ENCODE assay signal across 9 mouse cellular contexts in the genomic region with DNA sequence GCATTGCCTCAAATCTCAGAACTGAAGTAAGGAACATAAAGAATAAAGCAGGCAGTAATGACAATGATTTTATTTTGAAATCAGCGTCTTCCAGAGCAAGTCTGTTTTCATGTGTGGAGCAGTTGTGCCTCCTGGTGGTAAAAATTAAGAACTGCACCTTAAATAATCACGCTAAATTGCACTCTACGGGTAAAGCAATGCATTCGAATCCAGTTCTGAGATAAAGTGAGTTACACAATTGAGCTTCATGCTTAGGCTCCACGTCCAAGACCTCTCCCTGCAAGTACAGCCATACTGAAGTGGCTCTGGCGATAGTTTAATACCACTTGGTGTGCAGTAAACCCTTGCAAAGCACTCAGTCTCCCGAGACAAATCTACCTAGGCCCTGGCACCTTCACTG.
DNase-seq lines count a peak whose midpoint lies in the region; ATAC-seq lines count a peak whose summit lies in the region.
"Had no signal": no experiment of that assay in that cellular context is flagged by ENCODE, and none has a peak within 500 bp of the region (broad histone marks: within the 10 kb centered on the region; RNA-seq: fewer than 3 reads in every experiment).

No protein-coding gene starts in this region.

- peaks cover 11% of the 10 kb centered on the region for H3K27me3 ChIP-seq in forebrain, embryonic 16.5 days (replicated peaks; ENCODE audit: control insufficient read depth, insufficient read depth, low read length)
- H3K27me3 ChIP-seq in forebrain, embryonic 11.5 days (ENCODE audit: control insufficient read depth, insufficient read depth, low read length), result no peaks in the 10 kb centered on the region
- H3K27me3 ChIP-seq in midbrain, embryonic 14.5 days (ENCODE audit: control insufficient read depth, insufficient read depth, low read length), result no peaks in the 10 kb centered on the region
- no peaks in the 10 kb centered on the region for H3K27me3 ChIP-seq in midbrain, embryonic 15.5 days (replicated peaks)
- H3K27me3 ChIP-seq in hindbrain, embryonic 10.5 days (ENCODE audit: insufficient read depth, poor library complexity, severe bottlenecking), result 0 out of 2 replicates have a peak, but pooled peaks cover 4% of the 10 kb centered on the region

- H3K4me2 ChIP-seq in forebrain, embryonic 16.5 days (ENCODE audit: low read length), result no peak overlapping the region
- no peak overlapping the region for H3K4me2 ChIP-seq in forebrain, embryonic 11.5 days (ENCODE audit: low read depth, low read length, severe bottlenecking)
- no peak overlapping the region for H3K4me2 ChIP-seq in midbrain, embryonic 14.5 days (ENCODE audit: low read length)
- no peak overlapping the region for H3K4me2 ChIP-seq in midbrain, embryonic 15.5 days
- H3K4me2 ChIP-seq: neural tube, embryonic 12.5 days had no signal

- H3K9ac ChIP-seq in forebrain, embryonic 16.5 days (replicated peaks; ENCODE audit: low read depth, low read length), result no peak overlapping the region
- H3K9ac ChIP-seq in forebrain, embryonic 11.5 days (ENCODE audit: low read length), result no peak overlapping the region
- H3K9ac ChIP-seq in midbrain, embryonic 14.5 days (replicated peaks; ENCODE audit: low read length), result no peak overlapping the region
- no peak overlapping the region for H3K9ac ChIP-seq in midbrain, embryonic 15.5 days
- H3K9ac ChIP-seq: neural tube, embryonic 12.5 days had no signal

- WGBS in forebrain, embryonic 16.5 days, result 20% methylated on average over 7 of the region's 7 CpGs
- WGBS in forebrain, embryonic 11.5 days, result 27% methylated on average over 7 of the region's 7 CpGs
- WGBS in midbrain, embryonic 14.5 days, result 26% methylated on average over 7 of the region's 7 CpGs
- 26% methylated on average over 7 of the region's 7 CpGs for WGBS in midbrain, embryonic 15.5 days
- WGBS in hindbrain, embryonic 10.5 days, result 30% methylated on average over 7 of the region's 7 CpGs

- DNase-seq in forebrain, embryonic 11.5 days (ENCODE audit: low spot score), result no peak
- peak; percentile 86 for DNase-seq in midbrain, embryonic 14.5 days
- DNase-seq in adipocyte (ENCODE audit: low spot score), result peak; percentile 64
- DNase-seq in lung, postnatal 14 days, result peak; percentile 40
- no peak for DNase-seq in hindbrain, embryonic 10.5 days (ENCODE audit: low spot score)

- H3K4me3 ChIP-seq in forebrain, embryonic 16.5 days (replicated peaks; ENCODE audit: low read length), result no peak overlapping the region
- H3K4me3 ChIP-seq in forebrain, embryonic 11.5 days (ENCODE audit: low read depth, low read length), result no peak overlapping the region
- H3K4me3 ChIP-seq in midbrain, embryonic 14.5 days (replicated peaks; ENCODE audit: low read depth, low read length), result no peak overlapping the region
- no peak overlapping the region for H3K4me3 ChIP-seq in midbrain, embryonic 15.5 days
- H3K4me3 ChIP-seq in hindbrain, embryonic 10.5 days, result no peak overlapping the region
- H3K4me3 ChIP-seq: neural tube, embryonic 12.5 days had no signal

- H3K9me3 ChIP-seq in forebrain, embryonic 16.5 days (ENCODE audit: control insufficient read depth, low read length), result no peaks in the 10 kb centered on the region
- no peaks in the 10 kb centered on the region for H3K9me3 ChIP-seq in forebrain, embryonic 11.5 days (ENCODE audit: control insufficient read depth, low read length)
- no peaks in the 10 kb centered on the region for H3K9me3 ChIP-seq in midbrain, embryonic 14.5 days (ENCODE audit: control insufficient read depth, low read length)
- H3K9me3 ChIP-seq in midbrain, embryonic 15.5 days, result no peaks in the 10 kb centered on the region
- H3K9me3 ChIP-seq in hindbrain, embryonic 10.5 days, result no peaks in the 10 kb centered on the region
- H3K9me3 ChIP-seq: neural tube, embryonic 12.5 days had no signal

- H3K27ac ChIP-seq in forebrain, embryonic 16.5 days (ENCODE audit: low read length), result no peak overlapping the region
- no peak overlapping the region for H3K27ac ChIP-seq in forebrain, embryonic 11.5 days (ENCODE audit: low read depth, low read length)
- no peak overlapping the region for H3K27ac ChIP-seq in midbrain, embryonic 14.5 days (replicated peaks; ENCODE audit: low read depth, low read length)
- no peak overlapping the region for H3K27ac ChIP-seq in midbrain, embryonic 15.5 days
- no peak overlapping the region for H3K27ac ChIP-seq in hindbrain, embryonic 10.5 days
- H3K27ac ChIP-seq: neural tube, embryonic 12.5 days had no signal

- no peaks in the 10 kb centered on the region for H3K36me3 ChIP-seq in forebrain, embryonic 16.5 days (ENCODE audit: control insufficient read depth, insufficient read depth)
- no peaks in the 10 kb centered on the region for H3K36me3 ChIP-seq in forebrain, embryonic 11.5 days (ENCODE audit: control insufficient read depth, insufficient read depth, low read length)
- H3K36me3 ChIP-seq in midbrain, embryonic 14.5 days (ENCODE audit: control insufficient read depth, insufficient read depth, low read length), result 0 out of 2 replicates have a peak, but pooled peaks cover 4% of the 10 kb centered on the region
- no peaks in the 10 kb centered on the region for H3K36me3 ChIP-seq in midbrain, embryonic 15.5 days (replicated peaks)
- H3K36me3 ChIP-seq in hindbrain, embryonic 10.5 days, result no peaks in the 10 kb centered on the region
- H3K36me3 ChIP-seq: neural tube, embryonic 12.5 days had no signal

- no peaks in the 10 kb centered on the region; the same call in 1 of the 2 replicates for H3K4me1 ChIP-seq in forebrain, embryonic 16.5 days (replicated peaks; ENCODE audit: control insufficient read depth, insufficient read depth, low read length)
- no peaks in the 10 kb centered on the region for H3K4me1 ChIP-seq in forebrain, embryonic 11.5 days (replicated peaks; ENCODE audit: control insufficient read depth, insufficient read depth, low read length)
- H3K4me1 ChIP-seq in midbrain, embryonic 14.5 days (ENCODE audit: control insufficient read depth, insufficient read depth, low read length), result 0 out of 2 replicates have a peak, but pooled peaks cover 10% of the 10 kb centered on the region
- 0 out of 2 replicates have a peak, but pooled peaks cover 7% of the 10 kb centered on the region for H3K4me1 ChIP-seq in midbrain, embryonic 15.5 days
- peaks cover 5% of the 10 kb centered on the region; the same call in 1 of the 2 replicates for H3K4me1 ChIP-seq in hindbrain, embryonic 10.5 days (replicated peaks)
- H3K4me1 ChIP-seq: neural tube, embryonic 12.5 days had no signal

- peak; percentile 10; the same call in 1 of the 2 replicates for ATAC-seq in forebrain, embryonic 16.5 days
- ATAC-seq in forebrain, embryonic 11.5 days (replicated peaks; ENCODE audit: low FRiP score), result no peak
- no peak for ATAC-seq in midbrain, embryonic 14.5 days (ENCODE audit: low FRiP score, low TSS enrichment)
- ATAC-seq in midbrain, embryonic 15.5 days (replicated peaks), result no peak
- ATAC-seq in granulocyte monocyte progenitor cell, adult 5-6 weeks (replicated peaks; ENCODE audit: poor library complexity, severe bottlenecking), result peak; percentile 60

Comparison
In these comparisons a context has a peak if more than half of its experiments do, and no peak if none do; other contexts are left out.
1. ATAC-seq: peak in forebrain, embryonic 16.5 days (single experiment) and granulocyte monocyte progenitor cell, adult 5-6 weeks (single experiment); none in forebrain, embryonic 11.5 days (single experiment), midbrain, embryonic 14.5 days (single experiment) and midbrain, embryonic 15.5 days (single experiment).
2. DNase-seq: peak in midbrain, embryonic 14.5 days (single experiment), adipocyte (single experiment) and lung, postnatal 14 days (single experiment); none in forebrain, embryonic 11.5 days (single experiment) and hindbrain, embryonic 10.5 days (single experiment).